Mouse (Mus musculus) testis, postnatal 10 days (tissue): ENCODE data around the gene Evi2.

ENCODE experiments used
- DNase-seq: peaks from one replicate; pipeline ENCODE4 v3.0.0; 2021; ENCODE audit warnings: low spot score

Evi2 gene

GRCm38 (mm10) chr11:79524310-79524575 lies 6.1 kb downstream of the Evi2 start:
- DNase-seq: no peak

GRCm38 (mm10) chr11:79523560-79524309 lies 6.7 kb downstream of the Evi2 start, which contains the start of gene Evi2b:
Gene Evi2b, minus strand, starts transcription at chr11:79523762.
- no peak for DNase-seq

GRCm38 (mm10) chr11:79522944-79523343 lies 7.4 kb downstream of the Evi2 start:
- no peak for DNase-seq

- no peak for DNase-seq
These were observed 8.5 kb downstream of the Evi2 start for GRCm38 (mm10) chr11:79521930-79522329.

- no peak for DNase-seq
These were observed 9.6 kb downstream of the Evi2 start for GRCm38 (mm10) chr11:79520772-79521171.

- DNase-seq: no peak
These were observed 10.5 kb downstream of the Evi2 start for GRCm38 (mm10) chr11:79519878-79520291.

- no peak for DNase-seq
These were observed 11.1 kb downstream of the Evi2 start for GRCm38 (mm10) chr11:79519299-79519698.

- no peak for DNase-seq
These were observed 14.6 kb downstream of the Evi2 start for GRCm38 (mm10) chr11:79515798-79516197.

GRCm38 (mm10) chr11:79515331-79515730 lies 15.1 kb downstream of the Evi2 start:
- no peak for DNase-seq

GRCm38 (mm10) chr11:79511970-79512369 lies 18.4 kb downstream of the Evi2 start:
- no peak for DNase-seq

- no peak for DNase-seq
These were observed 25.9 kb downstream of the Evi2 start for GRCm38 (mm10) chr11:79504506-79504905.

GRCm38 (mm10) chr11:79503845-79504244 lies 26.5 kb downstream of the Evi2 start, which contains the start of gene Omg:
Gene Omg, minus strand, starts transcription at chr11:79504084.
- DNase-seq: no peak

- DNase-seq: no peak
These were observed 27.5 kb downstream of the Evi2 start for GRCm38 (mm10) chr11:79502917-79503316.

- no peak for DNase-seq
These were observed 35.2 kb downstream of the Evi2 start for GRCm38 (mm10) chr11:79494976-79495800.

GRCm38 (mm10) chr11:79484721-79485120 lies 45.7 kb downstream of the Evi2 start:
- DNase-seq: no peak

GRCm38 (mm10) chr11:79483876-79484528 lies 46.4 kb downstream of the Evi2 start:
- no peak for DNase-seq

- no peak for DNase-seq
These were observed 47.0 kb downstream of the Evi2 start for GRCm38 (mm10) chr11:79483392-79483791.

- DNase-seq: no peak
These were observed 62.3 kb downstream of the Evi2 start for GRCm38 (mm10) chr11:79468097-79468496.
